Mouse (Mus musculus) lung, embryonic 14.5 days (tissue): ENCODE results near the gene Cdh13. TPM values are rescaled to one million over a fixed set of nuclear protein-coding genes. Genes with fewer than 3 reads are reported as not detected.

Experiments used
- ATAC-seq: fragments of 200-750 bp; cut with Nextera tagmentation; 2 replicates; pipeline ENCODE4 v1.8.0; 2017; ENCODE audit warnings: mild to moderate bottlenecking, moderate TSS enrichment, moderate library complexity; ENCODE audit not compliant: insufficient read depth
- DNase-seq: peaks from one replicate; pipeline ENCODE4 v3.0.0-alpha.2; 2015
- H3K27ac ChIP-seq: fragments of 300-500 bp; sonication (generic); 2 replicates; pipeline ENCODE4 v1.5.1; 2014; ENCODE audit warnings: low read depth, mild to moderate bottlenecking, moderate library complexity
- H3K27me3 ChIP-seq: fragments of 300-500 bp; sonication (generic); 2 replicates; pipeline ENCODE4 v1.6.1; 2014; ENCODE audit warnings: low read length, control low read depth; ENCODE audit not compliant: insufficient read depth
- H3K36me3 ChIP-seq: fragments of 300-500 bp; sonication (generic); 2 replicates; pipeline ENCODE4 v1.6.1; 2014; ENCODE audit warnings: control low read depth; ENCODE audit not compliant: insufficient read depth
- H3K4me1 ChIP-seq: fragments of 300-500 bp; sonication (generic); 2 replicates; pipeline ENCODE4 v1.6.1; 2014; ENCODE audit warnings: antibody characterized with exemption, control low read depth; ENCODE audit not compliant: insufficient read depth
- H3K4me2 ChIP-seq: fragments of 300-500 bp; sonication (generic); 2 replicates; pipeline ENCODE4 v1.6.1; 2014; ENCODE audit warnings: mild to moderate bottlenecking
- H3K4me3 ChIP-seq: fragments of 300-500 bp; sonication (generic); 2 replicates; pipeline ENCODE4 v1.5.1; 2014; ENCODE audit warnings: low read depth, low read length
- H3K9ac ChIP-seq: fragments of 300-500 bp; sonication (generic); 2 replicates; pipeline ENCODE4 v1.6.1; 2014
- H3K9me3 ChIP-seq: fragments of 300-500 bp; sonication (generic); 2 replicates; pipeline ENCODE4 v1.6.1; 2016; ENCODE audit warnings: low read depth, low read length, control low read depth
- CTCF ChIP-seq: IDR thresholded peaks from 2 replicates; pipeline ENCODE4 v1.5.1; 2016; ENCODE audit warnings: antibody characterized with exemption, low read depth
- WGBS: fragments of 180-500 bp; shearing (Covaris S2); extraction: QIAGEN DNeasy Blood & Tissue Kit; methylation state at CpG from one replicate; pipeline ENCODE4 v1.1.7; 2014; 5-methylcytosine and 5-hydroxymethylcytosine counted together
- polyA plus RNA-seq: library from polyadenylated mRNA; unstranded; fragments of >200 nt; fragmentation: Nextera tagmentation; extraction: Ambion mirVana; gene quantifications from 2 replicates; pipeline ENCODE4 v1.2.1, GENCODE M21; 2014

Cdh13 gene
- polyA plus RNA-seq, 1 experiment from 2014 or later: 1.2 TPM

GRCm38 (mm10) chr8:118879939-118880825, 596.6 kb downstream of the Cdh13 start:
- H3K36me3 ChIP-seq: no peaks in the 10 kb centered on the region
- H3K4me2 ChIP-seq: no peak overlapping the region
- H3K9ac ChIP-seq: no peak overlapping the region
- no peak for TF ChIP-seq CTCF
- H3K9me3 ChIP-seq: no peaks in the 10 kb centered on the region
- H3K27ac ChIP-seq: no peak overlapping the region
- no peaks in the 10 kb centered on the region for H3K27me3 ChIP-seq
- no peak overlapping the region for H3K4me3 ChIP-seq
- DNase-seq (peak; percentile 78), ATAC-seq (no peak; the same call in 1 of the 2 replicates)
- H3K4me1 ChIP-seq: no peaks in the 10 kb centered on the region
- 45% methylated on average over 11 of the region's 11 CpGs for WGBS

GRCm38 (mm10) chr8:118884296-118884695, 600.8 kb downstream of the Cdh13 start:
- no peak overlapping the region for H3K9ac ChIP-seq
- ATAC-seq: no peak
- WGBS: 57% methylated on average over 8 of the region's 8 CpGs

GRCm38 (mm10) chr8:118884988-118885387, 601.5 kb downstream of the Cdh13 start:
- H3K9ac ChIP-seq: no peak overlapping the region
- DNase-seq (no peak), ATAC-seq (no peak)
- WGBS: 50% methylated on average over 11 of the region's 11 CpGs
- H3K36me3 ChIP-seq: no peaks in the 10 kb centered on the region
- H3K9me3 ChIP-seq: no peaks in the 10 kb centered on the region
- H3K4me3 ChIP-seq: no peak overlapping the region
- no peak for TF ChIP-seq CTCF
- H3K27me3 ChIP-seq: no peaks in the 10 kb centered on the region
- H3K4me2 ChIP-seq: no peak overlapping the region
- H3K4me1 ChIP-seq: no peaks in the 10 kb centered on the region
- H3K27ac ChIP-seq: no peak overlapping the region

More at GRCm38 (mm10) chr8:118884296-118884695, 600.8 kb downstream of the Cdh13 start:
- no peaks in the 10 kb centered on the region for H3K36me3 ChIP-seq
- no peak for DNase-seq
- H3K4me3 ChIP-seq: no peak overlapping the region
- no peaks in the 10 kb centered on the region for H3K4me1 ChIP-seq
- no peak overlapping the region for H3K4me2 ChIP-seq
- no peaks in the 10 kb centered on the region for H3K9me3 ChIP-seq
- H3K27ac ChIP-seq: no peak overlapping the region
- no peak for TF ChIP-seq CTCF
- H3K27me3 ChIP-seq: no peaks in the 10 kb centered on the region

GRCm38 (mm10) chr8:118902402-118902801, 618.9 kb downstream of the Cdh13 start:
- Histone ChIP-seq H3K27me3 (no peaks in the 10 kb centered on the region), H3K4me2 (no peak overlapping the region), H3K4me3 (no peak overlapping the region), H3K9ac (no peak overlapping the region), H3K36me3 (no peaks in the 10 kb centered on the region), H3K4me1 (no peaks in the 10 kb centered on the region), H3K27ac (no peak overlapping the region), H3K9me3 (no peaks in the 10 kb centered on the region)
- WGBS: 90% methylated on average over 11 of the region's 11 CpGs
- no peak for TF ChIP-seq CTCF
- DNase-seq (no peak), ATAC-seq (no peak)

- no peak for DNase-seq
- no peaks in the 10 kb centered on the region for H3K27me3 ChIP-seq
- no peak overlapping the region for H3K9ac ChIP-seq
- H3K27ac ChIP-seq: no peak overlapping the region
- WGBS: 85% methylated on average over 3 of the region's 3 CpGs
- H3K4me1 ChIP-seq: no peaks in the 10 kb centered on the region
- no peak for ATAC-seq
- H3K4me2 ChIP-seq: no peak overlapping the region
- peaks cover 9% of the 10 kb centered on the region; the same call in 1 of the 2 replicates for H3K9me3 ChIP-seq
- 0 out of 2 replicates have a peak, but pooled peaks have one; percentile 16 for TF ChIP-seq CTCF
- no peaks in the 10 kb centered on the region for H3K36me3 ChIP-seq
- no peak overlapping the region for H3K4me3 ChIP-seq
Measured at GRCm38 (mm10) chr8:118916513-118916912, 633.0 kb downstream of the Cdh13 start.

GRCm38 (mm10) chr8:118937412-118937811, 653.9 kb downstream of the Cdh13 start:
- 27% methylated on average over 11 of the region's 11 CpGs for WGBS

GRCm38 (mm10) chr8:118938025-118938424, 654.5 kb downstream of the Cdh13 start:
- Histone ChIP-seq H3K9ac (no peak overlapping the region), H3K27me3 (no peaks in the 10 kb centered on the region), H3K4me3 (no peak overlapping the region), H3K4me2 (no peak overlapping the region), H3K27ac (no peak overlapping the region), H3K36me3 (no peaks in the 10 kb centered on the region), H3K9me3 (no peaks in the 10 kb centered on the region; the same call in 1 of the 2 replicates), H3K4me1 (no peaks in the 10 kb centered on the region)
- 48% methylated on average over 8 of the region's 8 CpGs for WGBS
- ATAC-seq: no peak
- no peak for DNase-seq
- TF ChIP-seq CTCF: no peak

More at GRCm38 (mm10) chr8:118937412-118937811, 653.9 kb downstream of the Cdh13 start:
- no peak overlapping the region for H3K4me3 ChIP-seq
- H3K4me1 ChIP-seq: no peaks in the 10 kb centered on the region
- no peak for DNase-seq
- no peaks in the 10 kb centered on the region for H3K27me3 ChIP-seq
- TF ChIP-seq CTCF: no peak
- no peak overlapping the region for H3K4me2 ChIP-seq
- no peak overlapping the region for H3K9ac ChIP-seq
- ATAC-seq: no peak
- H3K27ac ChIP-seq: no peak overlapping the region
- no peaks in the 10 kb centered on the region; the same call in 1 of the 2 replicates for H3K9me3 ChIP-seq
- no peaks in the 10 kb centered on the region for H3K36me3 ChIP-seq
